ENCODE assay signal across 23 mouse cellular contexts in the genomic region with DNA sequence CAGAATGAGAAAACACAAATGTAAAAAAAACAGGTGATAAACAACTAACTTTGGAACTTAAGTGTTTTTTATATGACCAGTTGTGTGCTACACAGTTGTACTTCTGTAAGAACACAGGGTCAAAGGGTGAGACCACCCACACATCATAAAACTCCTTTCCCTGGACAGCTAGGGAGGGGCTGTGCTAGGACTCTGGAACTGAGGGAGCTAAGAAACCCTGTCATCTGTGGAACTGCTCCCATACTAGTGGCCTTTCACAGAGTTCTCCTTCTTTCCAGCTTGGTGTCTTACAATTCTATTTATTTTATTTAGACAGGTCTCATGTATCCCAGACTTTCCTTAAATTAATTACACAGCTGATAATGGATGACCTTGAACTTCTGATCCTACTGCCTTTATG.
"Had no signal": no experiment of that assay in that cellular context is flagged by ENCODE, and none has a peak within 500 bp of the region (broad histone marks: within the 10 kb centered on the region; RNA-seq: fewer than 3 reads in every experiment).

No protein-coding gene starts in this region.

- H3K9me3 ChIP-seq: heart, embryonic 13.5 days; heart, embryonic 15.5 days; hindbrain, embryonic 13.5 days; hindbrain, embryonic 15.5 days; limb, embryonic 13.5 days; limb, embryonic 15.5 days; liver, embryonic 12.5 days had no signal

- ATAC-seq: hindbrain, postnatal 0 days; intestine, embryonic 16.5 days; liver, embryonic 12.5 days had no signal

- H3K4me3 ChIP-seq: heart, adult 2 months; heart, embryonic 13.5 days; heart, embryonic 15.5 days; hindbrain, embryonic 13.5 days; hindbrain, embryonic 15.5 days; limb, embryonic 13.5 days; limb, embryonic 15.5 days; liver, embryonic 12.5 days had no signal

- H3K27ac ChIP-seq: heart, adult 2 months; heart, embryonic 13.5 days; heart, embryonic 15.5 days; hindbrain, embryonic 13.5 days; hindbrain, embryonic 15.5 days; hindbrain, postnatal 0 days; limb, embryonic 13.5 days; limb, embryonic 15.5 days; liver, embryonic 12.5 days had no signal

- H3K27me3 ChIP-seq: heart, embryonic 13.5 days; heart, embryonic 15.5 days; hindbrain, embryonic 13.5 days; hindbrain, embryonic 15.5 days; limb, embryonic 13.5 days; limb, embryonic 15.5 days; liver, embryonic 12.5 days had no signal

- H3K4me2 ChIP-seq: heart, embryonic 11.5 days; heart, embryonic 13.5 days; heart, embryonic 15.5 days; hindbrain, embryonic 13.5 days; hindbrain, embryonic 15.5 days; limb, embryonic 13.5 days; limb, embryonic 15.5 days; liver, embryonic 12.5 days had no signal

- H3K9ac ChIP-seq: heart, embryonic 13.5 days; heart, embryonic 15.5 days; hindbrain, embryonic 13.5 days; hindbrain, embryonic 15.5 days; limb, embryonic 13.5 days; limb, embryonic 15.5 days; liver, embryonic 12.5 days had no signal

- H3K36me3 ChIP-seq: heart, embryonic 13.5 days; heart, embryonic 15.5 days; hindbrain, embryonic 13.5 days; hindbrain, embryonic 15.5 days; limb, embryonic 13.5 days; limb, embryonic 15.5 days; liver, embryonic 12.5 days had no signal

- DNase-seq: gastrocnemius, postnatal 14 days; gastrocnemius, postnatal 36 days; heart, adult 11 months; heart, adult 2 months; heart, postnatal 14 days; heart, postnatal 36 days; kidney, adult 11 months; kidney, adult 2 months; kidney, adult 9 months; kidney, postnatal 14 days; layer of hippocampus, adult 9-11 months; layer of hippocampus, postnatal 36 days; left cerebral cortex, postnatal 4 days had no signal
